ENCODE assay signal across 8 mouse cellular contexts in the genomic region with DNA sequence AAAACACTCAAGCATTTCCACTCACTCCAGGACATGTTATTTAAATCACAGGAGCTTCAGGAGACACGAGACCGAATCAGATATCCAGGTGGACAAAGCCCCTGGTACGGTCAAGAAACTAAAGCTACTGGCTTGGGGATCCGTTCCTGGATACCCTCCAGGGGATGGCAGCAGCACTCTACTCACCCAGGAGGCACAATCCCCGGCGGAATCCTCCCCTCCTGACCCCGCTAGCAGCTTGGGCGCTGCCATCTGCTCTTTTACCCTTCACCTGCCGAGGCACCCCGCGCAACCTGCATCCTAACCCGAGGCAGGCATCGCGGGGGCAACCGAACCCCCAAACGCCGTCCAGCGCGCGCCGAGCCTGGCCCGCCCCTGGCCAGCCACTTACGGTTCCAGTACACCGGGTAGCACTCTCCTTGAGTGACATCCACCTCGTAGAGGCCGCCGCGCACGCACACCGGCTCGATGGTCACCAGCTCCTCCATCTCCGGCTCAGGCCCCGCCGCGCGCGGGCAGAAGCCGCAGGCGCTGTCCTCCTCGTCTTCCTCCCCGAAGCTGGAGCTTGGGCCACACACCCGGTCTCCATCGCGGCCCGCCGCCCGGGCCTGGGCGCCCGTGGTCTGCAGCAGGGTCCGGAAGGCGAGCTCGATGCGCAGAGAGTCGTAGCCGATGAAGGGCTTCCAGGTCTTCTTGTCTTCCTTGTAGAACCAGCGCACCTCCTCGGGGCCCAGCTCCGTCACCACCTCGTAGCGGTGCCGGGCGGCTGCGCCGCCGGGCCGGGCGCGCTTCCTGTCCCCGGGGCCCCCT. TPM values are rescaled to one million over a fixed set of nuclear protein-coding genes. Genes with fewer than 3 reads are reported as not detected.
DNase-seq lines count a peak whose midpoint lies in the region; ATAC-seq lines count a peak whose summit lies in the region.

No protein-coding gene starts in this region.

- peak overlapping the region; percentile 93 for H3K27ac ChIP-seq in forebrain, embryonic 10.5 days
- peak overlapping the region; percentile 95 for H3K27ac ChIP-seq in heart, embryonic 15.5 days
- peak overlapping the region; percentile 95 for H3K27ac ChIP-seq in liver, embryonic 16.5 days (ENCODE audit: low read length)
- peak overlapping the region; percentile 95 for H3K27ac ChIP-seq in neural tube, embryonic 14.5 days (ENCODE audit: low read depth, low read length)

- H3K9me3 ChIP-seq in forebrain, embryonic 10.5 days = no peaks in the 10 kb centered on the region
- no peaks in the 10 kb centered on the region for H3K9me3 ChIP-seq in heart, embryonic 15.5 days (replicated peaks)
- H3K9me3 ChIP-seq in liver, embryonic 16.5 days (replicated peaks; ENCODE audit: control insufficient read depth, low read length) = no peaks in the 10 kb centered on the region
- H3K9me3 ChIP-seq in neural tube, embryonic 14.5 days (ENCODE audit: control insufficient read depth, low read length) = no peaks in the 10 kb centered on the region

- H3K36me3 ChIP-seq in forebrain, embryonic 10.5 days (replicated peaks) = no peaks in the 10 kb centered on the region
- no peaks in the 10 kb centered on the region for H3K36me3 ChIP-seq in heart, embryonic 15.5 days
- H3K36me3 ChIP-seq in liver, embryonic 16.5 days (ENCODE audit: control insufficient read depth, insufficient read depth) = no peaks in the 10 kb centered on the region
- no peaks in the 10 kb centered on the region for H3K36me3 ChIP-seq in neural tube, embryonic 14.5 days (ENCODE audit: control insufficient read depth, insufficient read depth, low read length)

- ATAC-seq in heart, embryonic 15.5 days (replicated peaks; ENCODE audit: insufficient number of reproducible peaks, insufficient read depth, low FRiP score, low read depth) = peak; percentile 48
- peak; percentile 11 for ATAC-seq in liver, embryonic 16.5 days (ENCODE audit: low read depth)
- peak; percentile 57 for ATAC-seq in neural tube, embryonic 14.5 days (ENCODE audit: low read depth)

- peak overlapping the region; percentile 86 for H3K9ac ChIP-seq in heart, embryonic 15.5 days
- peak overlapping the region; percentile 97 for H3K9ac ChIP-seq in liver, embryonic 16.5 days (ENCODE audit: low read depth, low read length)
- peak overlapping the region; percentile 94 for H3K9ac ChIP-seq in neural tube, embryonic 14.5 days (replicated peaks; ENCODE audit: low read depth, low read length)

- H3K4me2 ChIP-seq in heart, embryonic 15.5 days = peak overlapping the region; percentile 97
- H3K4me2 ChIP-seq in liver, embryonic 16.5 days (ENCODE audit: low read depth, low read length) = peak overlapping the region; percentile 84
- H3K4me2 ChIP-seq in neural tube, embryonic 14.5 days (ENCODE audit: low read depth, low read length) = peak overlapping the region; percentile 86

- DNase-seq in CD4-positive, CD25-positive, alpha-beta regulatory T cell, adult 2 months (ENCODE audit: low read depth, low spot score) = peak; percentile 67
- peak; percentile 64 for DNase-seq in brain, adult 2 months (ENCODE audit: low read depth, low spot score)
- DNase-seq in forebrain, embryonic 10.5 days (ENCODE audit: extremely low spot score, low spot score) = peak; percentile 73
- DNase-seq in kidney, postnatal 14 days = peak; percentile 69
- DNase-seq in testis, postnatal 10 days (ENCODE audit: low spot score) = peak; percentile 66

- peaks cover 41% of the 10 kb centered on the region for H3K4me1 ChIP-seq in forebrain, embryonic 10.5 days
- peaks cover 32% of the 10 kb centered on the region for H3K4me1 ChIP-seq in heart, embryonic 15.5 days (replicated peaks)
- peaks cover 55% of the 10 kb centered on the region for H3K4me1 ChIP-seq in liver, embryonic 16.5 days (ENCODE audit: control insufficient read depth, low read depth, low read length)
- peaks cover 30% of the 10 kb centered on the region for H3K4me1 ChIP-seq in neural tube, embryonic 14.5 days (ENCODE audit: control insufficient read depth, insufficient read depth, low read length)

- under 1% methylated on average over 69 of the region's 69 CpGs for WGBS in forebrain, embryonic 10.5 days
- under 1% methylated on average over 69 of the region's 69 CpGs for WGBS in heart, embryonic 15.5 days
- under 1% methylated on average over 69 of the region's 69 CpGs for WGBS in liver, embryonic 16.5 days (ENCODE audit: insufficient replicate concordance)
- under 1% methylated on average over 65 of the region's 69 CpGs for WGBS in neural tube, embryonic 14.5 days

- H3K4me3 ChIP-seq in forebrain, embryonic 10.5 days = peak overlapping the region; percentile 85
- H3K4me3 ChIP-seq in heart, embryonic 15.5 days = peak overlapping the region; percentile 91
- H3K4me3 ChIP-seq in liver, embryonic 16.5 days (ENCODE audit: low read depth, low read length) = peak overlapping the region; percentile 82
- peak overlapping the region; percentile 89 for H3K4me3 ChIP-seq in neural tube, embryonic 14.5 days (ENCODE audit: low read depth, low read length)

- H3K27me3 ChIP-seq in forebrain, embryonic 10.5 days (ENCODE audit: poor library complexity, severe bottlenecking) = no peaks in the 10 kb centered on the region
- no peaks in the 10 kb centered on the region for H3K27me3 ChIP-seq in heart, embryonic 15.5 days
- no peaks in the 10 kb centered on the region for H3K27me3 ChIP-seq in liver, embryonic 16.5 days (ENCODE audit: control insufficient read depth, insufficient read depth, low read depth, low read length)
- H3K27me3 ChIP-seq in neural tube, embryonic 14.5 days (ENCODE audit: control insufficient read depth, insufficient read depth, low read length) = no peaks in the 10 kb centered on the region

RNA-seq across cellular contexts. Expression of a gene that starts 0.9 kb away (rescaled TPM):
- 5.2 and 6.6 TPM in 2 replicates for polyA plus RNA-seq in forebrain, embryonic 10.5 days (2016; fragmentation: Nextera tagmentation; extraction: Ambion mirVana)
- polyA plus RNA-seq in heart, embryonic 15.5 days (2015; fragmentation: Nextera tagmentation; extraction: Ambion mirVana) = 7.3 and 8.0 TPM in 2 replicates
- 5.5 and 6.6 TPM in 2 replicates for polyA plus RNA-seq in liver, embryonic 16.5 days (2015; fragmentation: Nextera tagmentation; extraction: Ambion mirVana)
- 31.0 and 34.1 TPM in 2 replicates for polyA plus RNA-seq in neural tube, embryonic 14.5 days (2014; fragmentation: Nextera tagmentation; extraction: Ambion mirVana)

Comparison
In these comparisons a context has a peak if more than half of its experiments do, and no peak if none do; other contexts are left out.
1. Peak in every context shown above with its lines: DNase-seq, ATAC-seq, H3K4me3 ChIP-seq and H3K27ac ChIP-seq.